Mouse (Mus musculus) hindbrain, embryonic 15.5 days (tissue): ENCODE measurements around the gene Timm29. TPM values are rescaled to one million over a fixed set of nuclear protein-coding genes. Genes with fewer than 3 reads are reported as not detected.

Experiments
- ATAC-seq: fragments of 200-750 bp; cut with Nextera tagmentation; 2 replicates; pipeline ENCODE4 v1.8.0; 2017; ENCODE audit warnings: low read depth, moderate number of reproducible peaks, moderate TSS enrichment; ENCODE audit not compliant: low FRiP score
- H3K27ac ChIP-seq: fragments of 300-500 bp; sonication (generic); replicated peaks from 2 replicates; pipeline ENCODE4 v1.5.1; 2015; ENCODE audit warnings: mild to moderate bottlenecking, inconsistent platforms
- H3K27me3 ChIP-seq: fragments of 300-500 bp; sonication (generic); 2 replicates; pipeline ENCODE4 v1.6.1; 2015; ENCODE audit warnings: control low read depth, inconsistent platforms
- H3K36me3 ChIP-seq: fragments of 300-500 bp; sonication (generic); 2 replicates; pipeline ENCODE4 v1.6.1; 2015; ENCODE audit warnings: control low read depth, inconsistent platforms
- H3K4me1 ChIP-seq: fragments of 300-500 bp; sonication (generic); replicated peaks from 2 replicates; pipeline ENCODE4 v1.6.1; 2015; ENCODE audit warnings: control low read depth, inconsistent platforms
- H3K4me2 ChIP-seq: fragments of 300-500 bp; sonication (generic); 2 replicates; pipeline ENCODE4 v1.6.1; 2015; ENCODE audit warnings: moderate library complexity, mild to moderate bottlenecking, inconsistent platforms
- H3K4me3 ChIP-seq: fragments of 300-500 bp; sonication (generic); 2 replicates; pipeline ENCODE4 v1.5.1; 2015; ENCODE audit warnings: mild to moderate bottlenecking, inconsistent platforms
- H3K9ac ChIP-seq: fragments of 300-500 bp; sonication (generic); 2 replicates; pipeline ENCODE4 v1.6.1; 2015; ENCODE audit warnings: inconsistent platforms
- H3K9me3 ChIP-seq: fragments of 300-500 bp; sonication (generic); 2 replicates; pipeline ENCODE4 v1.6.1; 2016; ENCODE audit warnings: control low read depth, inconsistent platforms
- WGBS: fragments of 180-500 bp; shearing (Covaris S2); methylation state at CpG from one replicate; pipeline ENCODE4 v1.1.7; 2015; 5-methylcytosine and 5-hydroxymethylcytosine counted together
- polyA plus RNA-seq: library from polyadenylated mRNA; unstranded; fragments of >200 nt; fragmentation: Nextera tagmentation; extraction: Ambion mirVana; gene quantifications from 2 replicates; pipeline ENCODE4 v1.2.1, GENCODE M21; 2015

The Timm29 gene
- polyA plus RNA-seq, 1 experiment from 2014 or later: 61.8 TPM

DNA sequence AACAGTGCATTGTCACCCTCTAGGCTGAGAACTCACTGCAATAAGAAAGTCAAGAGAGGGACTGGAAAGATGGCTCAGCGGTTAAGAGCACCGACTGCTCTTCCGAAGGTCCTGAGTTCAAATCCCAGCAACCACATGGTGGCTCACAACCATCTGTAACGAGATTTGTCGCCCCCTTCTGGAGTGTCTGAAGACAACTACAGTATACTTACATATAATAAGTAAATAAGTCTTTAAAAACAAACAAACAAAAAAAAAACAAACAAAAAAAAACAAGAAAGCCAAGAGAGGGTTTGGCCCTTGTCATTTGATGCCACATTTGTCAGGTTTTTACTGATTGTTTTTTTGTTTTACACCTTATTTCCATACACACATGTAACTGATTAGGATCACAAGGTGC, 11.6 kb downstream of the Timm29 start:
- Histone ChIP-seq H3K9me3 (no peaks in the 10 kb centered on the region), H3K9ac (no peak overlapping the region), H3K36me3 (no peaks in the 10 kb centered on the region), H3K27ac (no peak overlapping the region), H3K4me1 (no peaks in the 10 kb centered on the region), H3K27me3 (no peaks in the 10 kb centered on the region), H3K4me3 (no peak overlapping the region), H3K4me2 (no peak overlapping the region)
- no peak for ATAC-seq
- WGBS: 76% methylated on average over 5 of the region's 5 CpGs

DNA sequence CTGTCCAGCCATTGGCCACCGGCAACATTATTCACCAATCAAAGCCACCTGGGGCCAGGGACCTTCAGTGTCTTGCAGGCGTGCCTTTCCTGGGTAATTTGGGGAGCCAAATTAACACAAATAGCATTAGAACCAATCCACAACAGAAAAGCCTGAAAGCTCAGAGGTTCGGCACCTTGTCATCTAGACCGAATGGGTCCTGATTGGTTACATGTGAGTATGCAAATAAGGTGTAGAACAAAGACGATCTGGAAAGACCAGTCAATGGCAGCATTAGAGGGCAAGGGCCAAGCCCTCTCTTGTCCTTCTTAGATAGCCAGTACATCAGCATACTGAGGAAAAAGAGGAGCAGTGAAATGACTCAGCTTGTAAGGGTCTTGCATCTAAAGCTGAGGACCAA, 13.3 kb downstream of the Timm29 start:
- no peaks in the 10 kb centered on the region for H3K4me1 ChIP-seq
- H3K4me3 ChIP-seq: no peak overlapping the region
- H3K9me3 ChIP-seq: no peaks in the 10 kb centered on the region
- H3K9ac ChIP-seq: no peak overlapping the region
- H3K27me3 ChIP-seq: no peaks in the 10 kb centered on the region
- ATAC-seq: no peak
- no peak overlapping the region for H3K4me2 ChIP-seq
- H3K27ac ChIP-seq: no peak overlapping the region
- WGBS: 74% methylated on average over 5 of the region's 5 CpGs
- H3K36me3 ChIP-seq: no peaks in the 10 kb centered on the region

DNA sequence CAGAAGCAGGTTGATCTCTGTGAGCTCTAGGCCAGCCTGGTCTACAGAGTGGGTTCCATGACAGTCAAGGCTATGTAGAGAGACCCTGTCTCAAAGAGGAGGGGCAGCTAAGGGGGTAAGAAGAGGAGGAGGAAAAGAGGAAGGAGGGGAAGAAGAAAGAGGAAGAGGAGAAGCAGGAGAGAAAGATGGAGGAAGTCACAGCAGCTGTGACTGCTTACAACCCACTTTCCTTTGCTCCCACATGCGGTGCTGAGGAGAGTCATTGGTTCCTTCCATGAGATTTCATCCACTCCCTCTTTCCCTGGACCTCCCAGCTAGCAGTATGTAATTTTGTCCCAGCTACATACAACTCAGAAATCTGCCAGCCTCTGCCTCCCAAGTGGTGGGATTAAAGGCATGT, 14.1 kb downstream of the Timm29 start:
- no peaks in the 10 kb centered on the region for H3K9me3 ChIP-seq
- no peak overlapping the region for H3K4me2 ChIP-seq
- H3K4me3 ChIP-seq: no peak overlapping the region
- ATAC-seq: no peak
- H3K27ac ChIP-seq: no peak overlapping the region
- H3K27me3 ChIP-seq: no peaks in the 10 kb centered on the region
- H3K9ac ChIP-seq: no peak overlapping the region
- no peaks in the 10 kb centered on the region for H3K36me3 ChIP-seq
- 82% methylated on average over 1 of the region's 1 CpGs for WGBS
- H3K4me1 ChIP-seq: no peaks in the 10 kb centered on the region

DNA sequence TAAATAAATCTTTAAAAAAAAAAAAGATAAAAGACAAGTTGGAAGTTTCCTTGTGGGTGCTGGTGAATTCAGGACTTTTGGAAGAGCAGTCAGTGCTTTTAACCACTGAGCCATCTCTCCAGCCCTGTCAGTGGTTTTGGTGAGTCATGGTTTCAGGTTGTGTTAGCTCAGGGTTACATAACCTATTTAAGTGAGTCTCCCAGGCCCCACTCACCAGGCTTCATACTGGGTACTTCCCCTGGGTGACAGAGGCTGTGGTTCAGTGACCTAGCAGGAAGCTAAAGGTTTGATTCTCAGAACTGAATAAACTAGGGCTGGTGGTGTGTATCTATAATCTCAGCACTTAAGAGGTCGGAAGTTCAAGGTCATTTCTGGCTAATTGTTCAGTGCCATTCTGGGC, 17.3 kb downstream of the Timm29 start:
- Histone ChIP-seq H3K4me3 (no peak overlapping the region), H3K36me3 (no peaks in the 10 kb centered on the region), H3K4me1 (peaks cover 3% of the 10 kb centered on the region), H3K9me3 (no peaks in the 10 kb centered on the region), H3K4me2 (no peak overlapping the region), H3K27me3 (no peaks in the 10 kb centered on the region), H3K9ac (no peak overlapping the region), H3K27ac (no peak overlapping the region)
- WGBS: 94% methylated on average over 1 of the region's 1 CpGs
- no peak for ATAC-seq

DNA sequence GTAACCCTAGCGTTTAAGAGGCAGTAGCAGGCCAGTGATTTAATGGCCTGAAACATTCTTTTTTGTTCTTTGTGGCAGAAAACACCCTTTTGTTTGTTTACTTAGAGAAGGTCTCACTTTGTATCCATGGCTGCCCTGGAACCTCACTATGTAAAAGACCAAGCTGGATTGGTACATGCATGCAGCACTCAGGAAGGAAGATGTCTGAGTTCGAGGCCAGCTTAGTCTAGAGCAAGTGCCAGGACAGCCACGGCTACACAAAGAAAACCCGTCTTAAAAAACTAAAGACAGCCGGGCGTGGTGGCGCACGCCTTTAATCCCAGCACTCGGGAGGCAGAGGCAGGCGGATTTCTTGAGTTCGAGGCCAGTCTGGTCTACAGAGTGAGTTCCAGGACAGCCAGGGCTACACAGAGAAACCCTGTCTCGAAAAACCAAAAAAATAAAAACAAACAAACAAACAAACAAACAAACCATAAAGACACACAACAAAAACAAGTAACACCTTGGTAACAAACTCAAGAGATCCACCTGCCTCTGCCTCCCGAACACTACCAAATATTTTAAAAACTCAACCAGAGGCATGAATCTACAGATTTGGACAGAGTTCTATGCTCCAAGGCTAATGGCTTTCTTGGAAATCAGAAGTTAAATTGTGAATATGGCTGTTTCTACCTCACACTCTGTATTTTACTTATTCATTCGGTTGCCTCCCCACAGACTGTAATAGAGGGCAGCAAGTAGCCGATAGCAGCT, 22.5 kb downstream of the Timm29 start:
- peaks cover 35% of the 10 kb centered on the region for H3K4me1 ChIP-seq
- peak overlapping the region; percentile 66 for H3K4me3 ChIP-seq
- H3K27me3 ChIP-seq: no peaks in the 10 kb centered on the region
- ATAC-seq: no peak
- 79% methylated on average over 15 of the region's 15 CpGs for WGBS
- H3K9ac ChIP-seq: peak overlapping the region; percentile 44
- no peaks in the 10 kb centered on the region for H3K9me3 ChIP-seq
- no peaks in the 10 kb centered on the region for H3K36me3 ChIP-seq
- H3K27ac ChIP-seq: peak overlapping the region; percentile 91
- peak overlapping the region; percentile 56 for H3K4me2 ChIP-seq

DNA sequence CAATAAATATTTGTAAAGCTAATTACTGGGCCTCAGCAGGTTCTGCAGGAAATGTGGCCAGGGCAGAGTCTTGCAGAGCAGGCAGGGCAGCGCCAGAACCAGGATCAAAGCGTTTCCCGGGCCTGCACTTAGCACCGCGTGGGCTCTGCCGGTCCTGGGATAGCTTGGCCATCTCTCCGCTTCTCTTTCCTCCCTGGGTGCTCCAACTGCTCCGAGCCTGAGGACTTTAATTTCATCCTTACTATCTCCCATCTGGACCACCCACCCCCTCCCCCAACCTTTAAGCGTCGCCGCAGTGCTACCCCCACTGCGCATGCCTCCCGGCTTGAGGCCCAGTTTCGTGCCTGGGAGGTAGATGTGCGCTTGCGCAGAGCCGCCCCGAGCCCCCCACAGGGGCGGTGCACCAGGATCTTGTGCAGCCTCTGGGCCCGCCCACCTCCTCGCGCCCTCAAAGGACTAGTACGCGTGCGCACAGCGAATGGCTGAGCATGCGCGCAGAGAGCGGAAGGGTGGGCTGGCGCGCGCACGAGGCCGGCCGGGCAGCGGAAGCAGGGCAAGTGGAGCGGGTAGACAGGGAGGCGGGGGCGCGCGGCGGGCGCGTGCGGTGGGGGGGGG, 23.2 kb downstream of the Timm29 start, which contains the start of gene Smarca4:
Smarca4 (plus strand) TSS at position 553 of the 615 bp plus-strand sequence.
- H3K4me2 ChIP-seq: peak within 1 kb of the TSS; percentile 61
- under 1% methylated on average over 43 of the region's 45 CpGs for WGBS

DNA sequence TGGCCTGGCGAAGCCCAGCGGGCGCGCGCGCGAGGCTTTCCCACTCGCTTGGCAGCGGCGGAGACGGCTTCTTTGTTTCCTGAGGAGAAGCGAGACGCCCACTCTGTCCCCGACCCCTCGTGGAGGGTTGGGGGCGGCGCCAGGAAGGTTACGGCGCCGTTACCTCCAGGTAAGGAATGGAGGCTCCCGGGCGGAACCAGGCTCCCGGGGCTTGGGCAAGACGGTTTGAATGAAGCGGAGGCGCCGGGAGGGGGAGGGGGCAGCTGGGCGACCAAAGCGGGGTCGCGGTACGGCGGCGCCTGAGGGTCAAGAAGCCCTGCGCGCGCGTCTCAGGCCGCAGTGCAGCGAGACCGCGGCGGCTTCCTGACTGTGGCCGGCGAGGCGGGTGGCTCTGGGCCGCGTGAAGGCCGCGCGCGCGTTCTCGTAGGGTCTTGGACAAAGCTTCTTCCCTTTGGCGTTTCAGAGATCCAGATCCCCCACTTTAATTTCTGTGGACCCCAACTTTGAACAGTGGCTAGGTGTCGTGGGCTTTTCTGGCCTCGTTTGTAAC, 23.8 kb downstream of the Timm29 start:
- ATAC-seq: peak; percentile 84

More for the DNA sequence above, 23.2 kb downstream of the Timm29 start, which contains the start of gene Smarca4:
- peak within 1 kb of the TSS; percentile 98 for H3K27ac ChIP-seq
- H3K9me3 ChIP-seq: no peaks in the 10 kb centered on the region
- no peaks in the 10 kb centered on the region for H3K36me3 ChIP-seq
- peak within 1 kb of the TSS; percentile 85 for H3K9ac ChIP-seq
- H3K27me3 ChIP-seq: no peaks in the 10 kb centered on the region
- H3K4me1 ChIP-seq: peaks cover 40% of the 10 kb centered on the region
- peak; percentile 95 for ATAC-seq
- peak within 1 kb of the TSS; percentile 66 for H3K4me3 ChIP-seq

DNA sequence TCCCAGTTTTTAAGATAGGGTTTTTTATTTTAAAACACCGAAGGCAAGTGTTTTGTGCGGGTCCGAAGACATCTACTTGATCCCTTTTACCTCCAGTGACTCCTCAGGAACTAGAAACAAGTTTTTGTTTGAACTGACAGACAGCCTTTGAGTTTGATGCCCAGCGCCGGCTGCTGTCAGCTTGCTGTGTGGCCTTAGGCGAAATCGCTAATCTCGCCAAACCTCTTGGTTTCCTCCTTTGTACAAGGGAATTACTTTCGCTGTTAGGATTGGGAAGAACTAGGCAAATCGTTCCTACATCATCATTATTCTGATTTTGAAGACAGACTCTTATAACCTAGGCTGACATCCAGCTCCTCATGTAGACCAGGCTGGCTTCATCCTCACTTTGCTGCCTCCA, 24.5 kb downstream of the Timm29 start:
- Histone ChIP-seq H3K9ac (peak overlapping the region; percentile 85), H3K4me3 (peak overlapping the region; percentile 66), H3K9me3 (no peaks in the 10 kb centered on the region), H3K27ac (peak overlapping the region; percentile 98), H3K4me1 (peaks cover 40% of the 10 kb centered on the region), H3K27me3 (no peaks in the 10 kb centered on the region), H3K4me2 (peak overlapping the region; percentile 61), H3K36me3 (no peaks in the 10 kb centered on the region)
- WGBS: 4% methylated on average over 10 of the region's 10 CpGs
- no peak for ATAC-seq

More for the DNA sequence above, 23.8 kb downstream of the Timm29 start:
- peak overlapping the region; percentile 85 for H3K9ac ChIP-seq
- peak overlapping the region; percentile 98 for H3K27ac ChIP-seq
- H3K36me3 ChIP-seq: no peaks in the 10 kb centered on the region
- H3K4me2 ChIP-seq: peak overlapping the region; percentile 61
- no peaks in the 10 kb centered on the region for H3K9me3 ChIP-seq
- peak overlapping the region; percentile 66 for H3K4me3 ChIP-seq
- H3K27me3 ChIP-seq: no peaks in the 10 kb centered on the region
- WGBS: under 1% methylated on average over 50 of the region's 57 CpGs
- peaks cover 40% of the 10 kb centered on the region for H3K4me1 ChIP-seq

DNA sequence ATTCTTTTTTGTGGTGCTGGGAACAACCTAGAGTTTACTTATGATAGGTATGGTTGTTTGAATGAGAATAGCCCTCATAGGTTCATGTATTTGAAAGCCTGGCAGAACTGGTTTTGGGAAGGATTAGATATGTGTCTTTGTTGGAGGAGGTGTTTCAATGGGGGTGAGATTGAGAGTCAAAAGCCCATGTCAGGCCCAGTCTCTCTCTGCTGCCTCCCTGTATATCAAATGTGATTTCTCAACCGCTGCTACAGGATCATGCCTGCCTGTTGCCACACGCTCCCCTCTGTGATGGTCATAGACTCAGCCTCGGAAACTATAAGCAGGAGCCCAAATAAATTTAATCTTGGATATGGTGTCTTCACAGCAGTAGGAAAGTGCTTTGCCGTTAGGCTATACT, 27.7 kb downstream of the Timm29 start:
- Histone ChIP-seq H3K4me3 (no peak overlapping the region), H3K4me1 (peaks cover 40% of the 10 kb centered on the region), H3K27ac (no peak overlapping the region), H3K9me3 (no peaks in the 10 kb centered on the region), H3K9ac (no peak overlapping the region), H3K36me3 (no peaks in the 10 kb centered on the region), H3K27me3 (no peaks in the 10 kb centered on the region), H3K4me2 (no peak overlapping the region)
- 84% methylated on average over 4 of the region's 4 CpGs for WGBS
- no peak for ATAC-seq

DNA sequence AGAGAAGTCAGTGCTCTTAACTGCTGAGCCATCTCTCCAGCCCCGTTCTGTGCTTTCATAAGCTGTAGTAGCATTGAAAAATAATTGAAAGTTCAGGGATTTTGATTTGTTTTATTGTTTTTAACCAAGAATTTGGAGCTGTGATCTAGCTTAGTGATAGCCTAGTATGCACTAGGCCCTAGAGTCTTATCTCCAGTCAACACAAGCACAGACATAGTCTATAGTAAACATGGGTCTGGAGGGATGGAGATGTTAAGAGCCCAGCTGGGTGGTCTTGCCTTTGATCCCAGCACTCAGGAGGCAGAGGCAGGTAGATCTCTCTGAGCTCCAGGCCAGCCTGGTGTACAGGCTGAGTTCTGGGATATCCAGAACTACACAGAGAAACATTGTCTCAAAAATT, 30.2 kb downstream of the Timm29 start:
- H3K9me3 ChIP-seq: no peaks in the 10 kb centered on the region
- 95% methylated on average over 1 of the region's 1 CpGs for WGBS
- no peak overlapping the region for H3K9ac ChIP-seq
- no peaks in the 10 kb centered on the region for H3K36me3 ChIP-seq
- ATAC-seq: no peak
- H3K27ac ChIP-seq: no peak overlapping the region
- H3K4me1 ChIP-seq: peaks cover 41% of the 10 kb centered on the region
- H3K27me3 ChIP-seq: no peaks in the 10 kb centered on the region
- no peak overlapping the region for H3K4me2 ChIP-seq
- H3K4me3 ChIP-seq: no peak overlapping the region

DNA sequence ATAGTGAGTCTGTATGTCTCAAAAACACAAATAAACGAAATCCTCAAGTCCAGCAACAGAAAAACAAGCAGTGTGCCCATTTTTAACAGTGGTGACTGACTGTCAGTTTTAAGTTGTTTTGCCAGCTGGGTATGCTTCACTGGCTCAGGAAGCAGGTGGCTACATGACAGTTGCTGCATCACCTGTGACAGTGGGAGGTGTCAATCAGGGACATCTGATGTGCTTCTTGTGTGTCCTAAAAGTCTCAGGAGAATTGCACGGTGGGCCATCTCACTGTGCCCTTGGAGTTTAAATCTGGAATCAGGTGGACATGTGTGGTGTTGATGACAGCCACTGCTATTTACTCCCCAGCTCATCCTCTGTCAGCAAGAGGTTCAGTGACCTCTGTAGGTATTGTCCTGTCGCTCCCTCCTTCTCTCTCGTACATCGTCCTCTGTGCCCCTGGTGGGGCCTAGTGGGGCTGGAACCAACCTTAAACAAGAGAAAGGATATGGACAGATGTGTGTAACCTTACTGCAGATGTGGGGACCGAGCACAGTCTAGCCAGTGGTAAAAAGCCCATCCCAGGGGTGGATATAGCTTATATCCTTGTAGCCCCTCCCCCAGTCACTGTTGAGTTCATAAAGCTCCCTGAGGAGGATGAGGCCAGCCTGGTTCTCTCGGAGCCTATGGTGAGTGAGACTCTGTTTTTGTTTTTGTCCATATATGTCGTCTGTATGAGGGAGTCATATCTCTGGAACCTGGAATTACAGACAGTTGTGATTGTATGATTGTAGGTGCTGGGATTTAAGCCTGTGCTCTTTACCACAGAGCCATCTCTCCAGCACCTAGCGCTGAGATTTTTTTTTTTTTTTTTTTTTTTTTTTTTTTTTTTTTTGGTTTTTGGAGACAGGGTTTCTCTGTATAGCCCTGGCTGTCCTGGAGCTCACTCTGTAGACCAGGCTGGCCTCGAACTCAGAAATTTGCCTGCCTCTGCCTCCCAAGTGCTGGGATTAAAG, 33.1 kb downstream of the Timm29 start:
- Histone ChIP-seq H3K27ac (no peak overlapping the region), H3K27me3 (no peaks in the 10 kb centered on the region), H3K4me1 (peaks cover 19% of the 10 kb centered on the region), H3K4me2 (no peak overlapping the region), H3K4me3 (no peak overlapping the region), H3K9me3 (no peaks in the 10 kb centered on the region), H3K9ac (no peak overlapping the region), H3K36me3 (no peaks in the 10 kb centered on the region)
- ATAC-seq: no peak
- 84% methylated on average over 10 of the region's 10 CpGs for WGBS
